Mouse (Mus musculus): ENCODE measurements around the gene Loxl1. TPM values are rescaled to one million over a fixed set of nuclear protein-coding genes. Genes with fewer than 3 reads are reported as not detected.
A peak's percentile ranks its signal among the peaks of the same experiment; 100 is the strongest.

The Loxl1 gene
- polyA plus RNA-seq, 1 experiment: 231 TPM

DNA sequence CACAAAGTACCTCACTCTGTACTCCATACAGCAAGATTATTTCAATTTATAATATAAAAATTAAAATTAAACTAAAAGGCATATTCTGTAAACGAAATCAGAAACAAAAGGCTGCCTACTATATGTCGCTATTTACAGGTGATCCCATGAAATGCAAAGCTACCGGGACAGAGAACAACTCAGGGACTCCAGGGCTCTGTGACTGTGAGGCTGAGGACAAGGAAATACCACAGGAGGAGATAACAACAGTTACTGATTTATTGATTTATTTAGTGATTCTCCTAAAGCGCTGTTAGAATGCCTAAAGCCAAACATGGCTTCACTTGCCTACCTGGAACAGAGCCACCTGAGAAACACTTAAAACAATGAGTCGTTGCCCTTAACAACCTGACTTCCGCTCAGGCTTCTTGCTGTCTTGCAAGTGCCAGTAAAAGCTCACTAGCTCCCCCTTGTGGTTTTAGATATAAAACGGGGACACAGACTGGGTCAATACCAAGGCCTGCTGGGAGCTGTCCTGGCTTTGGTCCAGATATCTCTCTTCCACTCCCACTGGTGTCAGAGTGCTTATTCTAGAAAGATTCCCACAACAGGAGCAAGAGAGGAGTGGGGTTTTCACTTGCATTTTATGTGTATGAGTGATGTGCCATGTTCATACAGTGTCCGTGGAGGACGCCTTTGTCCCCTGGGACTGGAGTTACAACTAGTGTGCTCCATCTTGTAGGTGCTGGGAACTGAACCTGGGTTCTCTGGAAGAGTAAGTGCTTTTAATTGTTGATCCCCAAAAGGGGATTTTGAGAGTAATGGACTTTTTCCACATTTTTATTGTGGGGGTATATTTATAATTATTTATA lies 32.5 kb downstream of the Loxl1 start:
- 28% methylated on average over 9 of the region's 9 CpGs for WGBS
- H3K4me3 ChIP-seq (replicated peaks; ENCODE audit: extremely low read depth, low read depth, low read length): no peak overlapping the region
- DNase-seq: peak; percentile 52

DNA sequence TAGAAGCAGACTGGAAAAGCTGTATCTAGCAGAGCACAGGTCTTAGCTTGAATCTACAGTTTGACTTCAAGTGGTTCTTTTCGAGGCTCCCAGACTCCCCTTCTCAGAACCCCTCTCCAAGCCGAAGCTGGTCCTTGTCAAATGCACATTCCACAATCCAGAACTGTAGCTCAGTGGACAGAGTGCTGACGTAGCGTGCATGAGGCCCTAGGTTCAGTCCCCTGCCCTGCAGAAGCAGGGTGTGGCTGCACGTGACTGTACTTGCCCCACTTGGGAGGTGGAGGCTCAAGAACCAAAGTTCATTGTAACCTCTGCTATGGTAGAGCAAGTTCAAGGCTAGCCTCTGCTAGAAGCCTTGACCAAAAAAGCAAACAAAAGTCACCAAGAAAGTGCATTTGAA lies 33.2 kb downstream of the Loxl1 start:
- TF ChIP-seq POLR2A (IDR thresholded peaks at IDR 0.05; ENCODE audit: borderline replicate concordance, extremely low read depth, low read depth, low read length) (no peak), CTCF (IDR thresholded peaks at IDR 0.05; ENCODE audit: insufficient read depth, low read length) (no peak)
- H3K4me3 ChIP-seq (replicated peaks; ENCODE audit: extremely low read depth, low read depth, low read length): no peak overlapping the region
- no peak for DNase-seq
- WGBS: 53% methylated on average over 5 of the region's 5 CpGs
- peaks cover 11% of the 10 kb centered on the region for H3K4me1 ChIP-seq (ENCODE audit: control insufficient read depth, insufficient read depth, low read length)

More for the DNA sequence above, 32.5 kb downstream of the Loxl1 start:
- peaks cover 6% of the 10 kb centered on the region for H3K4me1 ChIP-seq (ENCODE audit: control insufficient read depth, insufficient read depth, low read length)
- TF ChIP-seq CTCF (IDR thresholded peaks at IDR 0.05; ENCODE audit: insufficient read depth, low read length) (peak; percentile 50), POLR2A (IDR thresholded peaks at IDR 0.05; ENCODE audit: borderline replicate concordance, extremely low read depth, low read depth, low read length) (no peak)

DNA sequence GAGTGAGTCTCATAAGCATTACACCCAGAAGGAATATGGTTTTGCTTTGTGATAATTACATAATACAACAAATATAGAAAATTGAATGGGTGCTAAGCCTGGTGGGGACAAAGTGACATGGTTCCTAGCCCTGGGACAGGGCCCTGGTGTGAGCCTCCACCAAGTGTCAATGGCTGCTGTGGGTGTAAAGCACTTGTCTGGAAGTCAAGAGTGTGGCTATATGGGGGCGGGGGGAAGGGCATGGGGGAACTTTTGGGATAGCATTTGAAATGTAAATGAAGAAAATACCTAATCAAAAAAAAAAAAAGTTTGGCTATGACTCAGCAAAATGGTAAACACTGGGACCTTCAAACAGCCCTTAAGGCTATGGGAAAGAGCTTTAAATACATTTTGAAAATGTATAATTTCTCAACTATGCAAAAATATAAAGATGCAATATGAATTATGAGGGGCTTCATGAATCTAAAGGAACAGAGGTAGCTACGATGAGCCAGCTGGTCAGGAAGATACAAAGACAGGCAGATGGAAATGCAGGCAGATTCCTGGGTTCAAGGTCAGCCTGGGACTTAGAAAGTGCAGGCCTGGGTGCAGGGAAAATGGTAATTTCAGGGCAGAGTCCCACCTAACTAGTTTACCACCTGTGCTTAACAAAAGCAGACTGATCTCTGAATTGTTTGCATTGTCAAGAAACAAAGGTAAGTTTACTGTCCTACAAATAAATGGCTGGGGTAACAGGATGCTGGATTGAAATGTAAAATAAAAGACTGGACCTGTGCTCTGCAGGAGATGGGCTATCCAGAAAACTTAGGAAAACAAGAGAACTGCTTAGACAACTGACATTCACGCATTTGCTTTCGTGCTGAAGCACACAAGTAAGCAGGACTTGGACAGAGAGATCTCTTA lies 33.9 kb downstream of the Loxl1 start:
- WGBS: 72% methylated on average over 4 of the region's 4 CpGs
- DNase-seq: no peak
- no peak overlapping the region for H3K4me3 ChIP-seq (replicated peaks; ENCODE audit: extremely low read depth, low read depth, low read length)
- no peak for TF ChIP-seq POLR2A (IDR thresholded peaks at IDR 0.05; ENCODE audit: borderline replicate concordance, extremely low read depth, low read depth, low read length)
- no peak for TF ChIP-seq CTCF (IDR thresholded peaks at IDR 0.05; ENCODE audit: insufficient read depth, low read length)
- H3K4me1 ChIP-seq (ENCODE audit: control insufficient read depth, insufficient read depth, low read length): peaks cover 11% of the 10 kb centered on the region

DNA sequence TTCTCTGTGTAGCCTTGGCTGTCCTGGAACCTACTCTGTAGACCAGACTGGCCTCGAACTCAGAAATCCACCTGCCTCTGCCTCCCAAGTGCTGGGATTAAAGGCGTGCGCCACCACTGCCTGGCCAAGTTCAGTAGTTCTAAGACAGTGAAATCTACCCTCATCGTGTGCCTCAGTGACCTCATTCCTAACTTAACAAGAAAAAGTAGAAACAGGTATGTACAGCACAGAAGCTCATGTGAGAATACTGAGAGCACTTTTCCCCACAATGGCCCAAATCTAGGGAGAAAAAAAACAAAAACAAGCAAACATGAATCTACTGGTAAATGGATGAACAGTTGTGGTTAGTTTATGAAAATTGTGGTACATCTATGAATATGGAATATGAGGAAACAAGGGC lies 34.7 kb downstream of the Loxl1 start:
- TF ChIP-seq POLR2A (IDR thresholded peaks at IDR 0.05; ENCODE audit: borderline replicate concordance, extremely low read depth, low read depth, low read length) (no peak), CTCF (IDR thresholded peaks at IDR 0.05; ENCODE audit: insufficient read depth, low read length) (no peak)

DNA sequence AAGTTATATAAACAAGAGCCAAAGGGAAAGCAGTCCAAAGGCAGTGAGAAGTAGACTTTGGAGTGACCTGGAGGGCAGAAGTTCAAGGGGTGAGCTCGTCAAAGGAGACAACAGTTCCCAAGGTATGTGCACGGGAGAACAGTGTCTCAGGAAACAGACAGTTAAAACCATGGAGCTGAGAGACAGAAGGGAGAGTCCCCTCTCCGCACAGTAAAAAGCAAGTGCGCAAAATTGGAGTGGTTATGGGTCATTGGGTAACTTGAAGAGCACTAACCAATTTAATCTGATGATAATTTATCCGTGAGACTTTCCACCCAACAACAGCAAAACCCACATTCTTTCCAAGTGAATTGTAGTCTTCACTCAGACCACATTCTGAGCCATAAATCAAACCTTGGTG lies 36.6 kb downstream of the Loxl1 start:
- WGBS: 64% methylated on average over 5 of the region's 5 CpGs
- no peak for DNase-seq
- Histone ChIP-seq H3K4me1 (ENCODE audit: control insufficient read depth, insufficient read depth, low read length) (peaks cover 13% of the 10 kb centered on the region), H3K4me3 (replicated peaks; ENCODE audit: extremely low read depth, low read depth, low read length) (no peak overlapping the region)
- TF ChIP-seq POLR2A (IDR thresholded peaks at IDR 0.05; ENCODE audit: borderline replicate concordance, extremely low read depth, low read depth, low read length) (no peak), CTCF (IDR thresholded peaks at IDR 0.05; ENCODE audit: insufficient read depth, low read length) (no peak)

More for the DNA sequence above, 34.7 kb downstream of the Loxl1 start:
- 91% methylated on average over 4 of the region's 4 CpGs for WGBS
- DNase-seq: no peak
- Histone ChIP-seq H3K4me1 (ENCODE audit: control insufficient read depth, insufficient read depth, low read length) (peaks cover 13% of the 10 kb centered on the region), H3K4me3 (replicated peaks; ENCODE audit: extremely low read depth, low read depth, low read length) (no peak overlapping the region)

DNA sequence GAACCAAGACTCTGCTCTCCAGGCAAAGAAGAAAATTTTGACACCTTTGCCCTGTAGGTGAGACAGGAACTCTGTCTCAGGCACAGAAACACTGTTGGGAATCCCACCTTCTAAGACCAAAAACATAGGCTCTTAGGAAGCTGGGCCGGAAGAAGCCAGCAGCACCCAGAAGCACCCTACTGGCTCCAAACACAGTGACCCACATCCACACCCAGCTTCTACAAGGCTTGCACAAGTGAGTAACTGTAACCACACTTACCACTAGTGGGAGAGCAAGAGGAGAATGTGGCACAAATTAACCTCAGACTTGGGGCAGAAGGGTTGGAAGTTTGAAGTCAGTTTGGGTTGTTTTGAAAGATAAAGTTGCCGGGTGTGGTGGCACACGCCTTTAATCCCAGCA lies 37.2 kb downstream of the Loxl1 start:
- WGBS: 49% methylated on average over 3 of the region's 3 CpGs
- TF ChIP-seq CTCF (IDR thresholded peaks at IDR 0.05; ENCODE audit: insufficient read depth, low read length) (no peak), POLR2A (IDR thresholded peaks at IDR 0.05; ENCODE audit: borderline replicate concordance, extremely low read depth, low read depth, low read length) (no peak)
- H3K4me3 ChIP-seq (replicated peaks; ENCODE audit: extremely low read depth, low read depth, low read length): peak overlapping the region; percentile 1
- peaks cover 13% of the 10 kb centered on the region for H3K4me1 ChIP-seq (ENCODE audit: control insufficient read depth, insufficient read depth, low read length)
- no peak for DNase-seq

DNA sequence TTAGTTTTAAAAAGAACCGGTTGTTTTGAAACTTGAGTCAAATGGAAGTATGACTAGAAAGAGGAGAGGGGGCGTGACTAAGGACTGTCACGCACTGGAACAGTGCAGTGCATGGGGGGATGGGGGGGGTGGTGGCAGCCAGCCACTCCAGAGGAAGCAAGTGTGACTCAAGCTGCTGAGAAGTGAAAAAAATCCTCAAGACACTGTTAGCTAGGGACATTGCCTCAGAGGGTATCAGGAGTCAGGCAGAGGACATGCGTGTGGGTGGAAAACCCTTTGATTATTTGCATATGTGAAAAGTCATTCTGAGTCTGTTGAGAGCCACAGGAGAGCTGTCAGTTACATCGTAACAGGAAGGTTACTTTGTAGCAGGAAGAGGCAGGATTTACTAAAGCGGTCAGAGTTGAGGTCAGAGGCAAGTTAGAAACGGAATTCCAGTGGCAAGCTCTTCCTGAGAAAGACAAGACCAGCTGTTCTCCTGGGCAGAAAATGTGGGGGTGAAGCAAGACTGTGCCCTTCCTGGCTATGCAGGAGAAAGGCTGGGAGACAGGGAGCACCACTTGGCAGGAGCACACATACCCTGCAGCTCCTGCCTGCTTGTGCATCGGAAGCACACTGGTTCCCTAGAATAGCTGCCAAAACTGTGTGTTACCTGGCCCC lies 37.7 kb downstream of the Loxl1 start:
- peak; percentile 43 for DNase-seq
- WGBS: 2% methylated on average over 8 of the region's 8 CpGs
- Histone ChIP-seq H3K4me1 (ENCODE audit: control insufficient read depth, insufficient read depth, low read length) (peaks cover 12% of the 10 kb centered on the region), H3K4me3 (replicated peaks; ENCODE audit: extremely low read depth, low read depth, low read length) (peak overlapping the region; percentile 10)
- TF ChIP-seq CTCF (IDR thresholded peaks at IDR 0.05; ENCODE audit: insufficient read depth, low read length) (no peak), POLR2A (IDR thresholded peaks at IDR 0.05; ENCODE audit: borderline replicate concordance, extremely low read depth, low read depth, low read length) (peak; percentile 35; the same call in 1 of the 2 replicates)

DNA sequence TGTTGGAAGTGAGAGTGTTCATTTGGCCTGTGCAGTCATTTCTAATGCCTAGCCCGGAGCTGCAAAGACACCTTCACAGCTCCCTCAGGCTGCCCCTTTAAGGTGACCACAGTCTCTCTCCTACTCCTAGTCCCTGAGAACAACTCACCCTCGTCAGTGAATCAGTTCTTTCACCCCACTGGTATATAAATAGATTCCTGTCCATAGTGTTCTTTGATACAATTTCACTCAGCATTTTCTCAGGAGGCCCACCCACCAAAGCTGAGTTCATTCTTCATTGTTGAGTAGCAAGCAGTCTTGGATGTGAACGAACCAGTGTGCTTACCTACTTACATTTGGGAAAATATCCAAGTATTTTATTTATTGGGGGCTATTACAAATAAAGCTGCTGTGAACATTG lies 38.4 kb downstream of the Loxl1 start:
- WGBS: 40% methylated on average over 3 of the region's 3 CpGs
- Histone ChIP-seq H3K4me3 (replicated peaks; ENCODE audit: extremely low read depth, low read depth, low read length) (no peak overlapping the region), H3K4me1 (ENCODE audit: control insufficient read depth, insufficient read depth, low read length) (peaks cover 11% of the 10 kb centered on the region)
- no peak for DNase-seq
- TF ChIP-seq CTCF (IDR thresholded peaks at IDR 0.05; ENCODE audit: insufficient read depth, low read length) (no peak), POLR2A (IDR thresholded peaks at IDR 0.05; ENCODE audit: borderline replicate concordance, extremely low read depth, low read depth, low read length) (no peak)

DNA sequence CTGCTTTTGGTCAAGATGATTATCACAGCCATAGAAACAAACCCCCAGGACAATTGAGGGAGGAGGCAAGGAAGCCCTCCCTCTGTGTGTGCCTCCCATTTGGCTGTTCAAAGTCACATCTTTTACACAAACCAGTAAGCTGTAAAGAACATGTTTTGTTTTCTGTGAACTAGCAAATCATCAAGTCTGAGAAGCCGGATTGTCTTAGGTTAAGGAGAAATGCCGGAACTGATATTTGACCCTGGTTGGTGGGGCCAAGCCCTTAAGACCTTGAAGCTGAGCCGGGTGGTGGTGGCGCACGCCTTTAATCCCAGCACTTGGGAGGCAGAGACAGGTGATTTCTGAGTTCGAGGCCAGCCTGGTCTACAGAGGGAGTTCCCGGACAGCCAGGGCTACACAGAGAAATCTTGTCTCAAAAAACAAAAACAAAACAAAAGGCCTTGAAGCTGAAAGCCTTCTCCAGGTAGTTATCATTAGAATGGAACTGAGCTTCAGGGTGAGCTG lies 38.8 kb downstream of the Loxl1 start:
- TF ChIP-seq CTCF (IDR thresholded peaks at IDR 0.05; ENCODE audit: insufficient read depth, low read length) (no peak), POLR2A (IDR thresholded peaks at IDR 0.05; ENCODE audit: borderline replicate concordance, extremely low read depth, low read depth, low read length) (no peak)
- DNase-seq: no peak
- H3K4me1 ChIP-seq (ENCODE audit: control insufficient read depth, insufficient read depth, low read length): peaks cover 11% of the 10 kb centered on the region
- no peak overlapping the region for H3K4me3 ChIP-seq (replicated peaks; ENCODE audit: extremely low read depth, low read depth, low read length)
- WGBS: 77% methylated on average over 7 of the region's 7 CpGs

All from lung, adult 2 months (tissue).